Mouse (Mus musculus) embryonic facial prominence, embryonic 13.5 days (tissue): ENCODE results near the gene Trib2. TPM values are rescaled to one million over a fixed set of nuclear protein-coding genes. Genes with fewer than 3 reads are reported as not detected.

Source experiments
- ATAC-seq: fragments of 200-750 bp; cut with Nextera tagmentation; 2 replicates; pipeline ENCODE4 v1.8.0; 2017; ENCODE audit warnings: low read depth; ENCODE audit not compliant: insufficient number of reproducible peaks, insufficient read depth, low FRiP score, low TSS enrichment
- H3K27ac ChIP-seq: fragments of 300-500 bp; sonication (generic); 2 replicates; pipeline ENCODE4 v1.5.1; 2015; ENCODE audit warnings: moderate library complexity, mild to moderate bottlenecking, inconsistent platforms
- H3K27me3 ChIP-seq: fragments of 300-500 bp; sonication (generic); 2 replicates; pipeline ENCODE4 v1.6.1; 2015; ENCODE audit warnings: mild to moderate bottlenecking, inconsistent platforms
- H3K36me3 ChIP-seq: fragments of 300-500 bp; sonication (generic); 2 replicates; pipeline ENCODE4 v1.6.1; 2015; ENCODE audit warnings: mild to moderate bottlenecking, inconsistent platforms
- H3K4me1 ChIP-seq: fragments of 300-500 bp; sonication (generic); 2 replicates; pipeline ENCODE4 v1.6.1; 2015; ENCODE audit warnings: inconsistent platforms
- H3K4me2 ChIP-seq: fragments of 300-500 bp; sonication (generic); 2 replicates; pipeline ENCODE4 v1.6.1; 2015; ENCODE audit warnings: moderate library complexity, mild to moderate bottlenecking, inconsistent platforms
- H3K4me3 ChIP-seq: fragments of 300-500 bp; sonication (generic); 2 replicates; pipeline ENCODE4 v1.5.1; 2015; ENCODE audit warnings: mild to moderate bottlenecking, inconsistent platforms
- H3K9ac ChIP-seq: fragments of 300-500 bp; sonication (generic); 2 replicates; pipeline ENCODE4 v1.6.1; 2015; ENCODE audit warnings: mild to moderate bottlenecking, inconsistent platforms
- H3K9me3 ChIP-seq: fragments of 300-500 bp; sonication (generic); 2 replicates; pipeline ENCODE4 v1.6.1; 2016; ENCODE audit warnings: inconsistent platforms
- WGBS: fragments of 180-500 bp; shearing (Covaris S2); methylation state at CpG from one replicate; pipeline ENCODE4 v1.1.7; 2015; ENCODE audit warnings: mixed read lengths; 5-methylcytosine and 5-hydroxymethylcytosine counted together
- polyA plus RNA-seq: library from polyadenylated mRNA; unstranded; fragments of >200 nt; fragmentation: Nextera tagmentation; extraction: Ambion mirVana; gene quantifications from 2 replicates; pipeline ENCODE4 v1.2.1, GENCODE M21; 2015

Gene Trib2
- polyA plus RNA-seq, 1 experiment from 2014 or later: 48.2 TPM

DNA sequence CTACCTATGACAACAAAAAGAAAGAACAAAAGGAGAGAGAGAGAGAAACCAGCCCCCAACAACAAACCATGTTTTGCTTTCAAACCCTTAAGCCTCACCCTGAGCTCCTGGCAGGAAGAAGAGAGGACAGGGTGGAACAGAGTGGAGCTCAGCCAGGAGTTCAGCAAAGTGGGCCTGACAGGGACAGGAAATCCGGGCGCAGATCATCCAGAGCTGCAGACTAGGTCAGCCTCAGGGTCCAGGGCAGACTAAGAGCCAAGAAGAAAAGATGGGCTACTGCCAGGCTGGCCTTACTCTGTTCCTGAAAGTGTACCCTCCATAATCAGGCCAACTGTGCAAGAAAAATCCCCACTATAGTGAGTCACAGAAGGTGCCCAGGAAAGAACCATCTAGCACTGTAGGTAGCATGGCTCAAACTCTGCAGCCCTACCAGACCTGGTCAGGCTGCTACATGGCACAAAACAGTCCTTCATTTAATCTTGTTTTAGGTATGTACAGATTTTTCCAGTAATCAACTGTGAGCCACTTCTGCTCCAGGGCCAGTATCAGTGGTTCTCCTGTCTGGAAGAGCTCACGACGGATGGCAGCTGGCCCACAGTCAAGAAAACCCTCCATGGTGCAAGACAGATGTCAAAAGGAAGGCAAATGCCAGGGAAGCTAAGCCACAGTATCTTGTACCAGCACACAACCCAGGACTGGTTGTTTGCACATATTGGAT is 16.4 kb downstream of the Trib2 start:
- H3K27ac ChIP-seq: no peak overlapping the region
- WGBS: 71% methylated on average over 4 of the region's 4 CpGs
- peaks cover 69% of the 10 kb centered on the region for H3K36me3 ChIP-seq
- no peaks in the 10 kb centered on the region for H3K27me3 ChIP-seq
- no peak overlapping the region for H3K4me2 ChIP-seq
- H3K4me3 ChIP-seq: no peak overlapping the region
- no peak overlapping the region for H3K9ac ChIP-seq
- H3K4me1 ChIP-seq: peaks cover 50% of the 10 kb centered on the region
- no peak for ATAC-seq
- no peaks in the 10 kb centered on the region for H3K9me3 ChIP-seq

DNA sequence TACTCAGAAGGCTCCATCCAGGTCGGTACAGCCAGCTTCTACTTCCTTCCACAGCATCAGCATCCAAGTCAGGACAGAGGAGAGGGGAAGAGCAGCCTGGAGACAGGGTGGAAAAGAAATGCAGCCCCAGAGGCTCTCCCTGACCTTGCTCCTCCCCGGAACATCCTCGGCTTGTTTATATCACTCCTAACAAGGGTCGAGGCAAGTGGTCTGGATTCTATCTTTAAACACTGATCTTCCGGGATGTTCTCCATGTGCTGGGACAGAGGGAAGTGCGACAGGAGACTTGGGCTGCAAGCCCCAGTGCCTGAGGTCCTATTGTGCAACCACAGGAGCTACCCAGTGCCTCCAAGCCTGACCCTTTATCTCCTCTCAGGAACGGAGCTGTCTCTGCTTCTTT is 18.7 kb downstream of the Trib2 start:
- Histone ChIP-seq H3K27ac (no peak overlapping the region), H3K36me3 (peaks cover 70% of the 10 kb centered on the region), H3K9ac (no peak overlapping the region), H3K27me3 (no peaks in the 10 kb centered on the region), H3K4me3 (no peak overlapping the region), H3K4me2 (no peak overlapping the region), H3K4me1 (peaks cover 31% of the 10 kb centered on the region), H3K9me3 (no peaks in the 10 kb centered on the region)
- WGBS: 63% methylated on average over 7 of the region's 7 CpGs
- ATAC-seq: no peak

DNA sequence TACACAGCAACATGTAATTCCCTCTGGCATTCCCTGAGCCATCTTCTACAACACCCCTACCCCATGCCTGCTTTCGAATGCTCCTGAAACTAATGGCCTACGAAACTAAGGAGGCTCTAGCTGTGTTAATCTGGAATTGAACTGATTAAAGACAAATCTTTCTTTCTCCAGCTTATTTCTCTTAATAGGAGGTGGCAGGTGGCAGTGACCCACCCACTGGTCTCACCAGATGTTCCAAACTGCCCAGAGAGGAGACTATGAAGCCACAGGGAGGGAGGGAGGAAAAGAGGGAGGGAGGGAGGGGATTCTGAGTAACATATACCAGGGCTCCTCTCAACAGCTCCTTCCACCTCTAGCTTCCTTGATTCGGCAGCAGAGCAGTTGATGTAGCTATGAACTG is 20.8 kb downstream of the Trib2 start:
- no peak overlapping the region for H3K4me3 ChIP-seq
- ATAC-seq: no peak
- H3K9me3 ChIP-seq: no peaks in the 10 kb centered on the region
- H3K4me2 ChIP-seq: no peak overlapping the region
- 63% methylated on average over 3 of the region's 3 CpGs for WGBS
- no peak overlapping the region for H3K27ac ChIP-seq
- peaks cover 79% of the 10 kb centered on the region for H3K36me3 ChIP-seq
- peaks cover 15% of the 10 kb centered on the region for H3K4me1 ChIP-seq
- no peaks in the 10 kb centered on the region for H3K27me3 ChIP-seq
- no peak overlapping the region for H3K9ac ChIP-seq

DNA sequence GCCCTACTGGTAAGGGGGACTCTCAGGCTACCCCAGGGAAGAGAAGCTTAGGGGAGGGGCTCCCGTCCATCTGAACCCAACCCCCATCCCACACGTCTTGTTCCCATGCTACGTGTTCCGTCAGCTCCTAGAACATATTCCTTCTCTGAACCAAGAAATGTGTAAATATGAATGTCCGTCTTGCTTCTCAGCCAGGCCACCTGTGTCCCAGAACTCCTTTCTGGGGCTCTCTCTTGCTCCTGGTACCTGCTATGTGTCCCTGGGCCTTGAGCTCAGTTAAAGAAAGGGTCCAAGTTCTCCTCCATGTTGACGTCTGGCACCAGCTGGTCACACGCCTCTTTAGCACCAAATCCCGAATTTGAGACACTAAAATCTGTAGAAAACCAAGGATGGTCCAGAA is 23.4 kb downstream of the Trib2 start:
- Histone ChIP-seq H3K27me3 (no peaks in the 10 kb centered on the region), H3K27ac (no peak overlapping the region), H3K9ac (no peak overlapping the region), H3K4me3 (no peak overlapping the region), H3K4me2 (no peak overlapping the region), H3K9me3 (no peaks in the 10 kb centered on the region), H3K36me3 (peaks cover 73% of the 10 kb centered on the region), H3K4me1 (no peaks in the 10 kb centered on the region)
- WGBS: 90% methylated on average over 8 of the region's 8 CpGs
- no peak for ATAC-seq

DNA sequence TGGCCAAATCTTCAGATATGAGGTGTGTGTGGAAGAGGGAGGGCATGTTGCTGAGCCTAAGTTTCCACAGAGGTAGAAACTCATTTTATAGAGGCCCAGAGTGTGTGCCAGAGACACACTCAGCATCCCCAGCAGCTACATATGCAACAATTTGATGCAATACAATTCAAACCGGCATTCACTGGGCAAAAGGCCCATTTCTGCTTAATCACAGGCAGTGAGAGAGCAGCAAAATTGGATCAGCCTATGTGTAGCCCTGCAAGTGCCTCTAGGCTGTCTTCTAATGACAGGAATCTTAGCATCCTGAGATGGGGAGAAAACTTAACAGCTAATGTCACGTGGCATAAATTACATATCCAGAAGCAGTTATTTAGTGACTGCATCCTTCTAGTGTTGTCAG is 26.5 kb downstream of the Trib2 start:
- Histone ChIP-seq H3K36me3 (peaks cover 46% of the 10 kb centered on the region), H3K4me3 (no peak overlapping the region), H3K4me2 (no peak overlapping the region), H3K9ac (no peak overlapping the region), H3K9me3 (no peaks in the 10 kb centered on the region), H3K27ac (no peak overlapping the region), H3K27me3 (no peaks in the 10 kb centered on the region), H3K4me1 (no peaks in the 10 kb centered on the region)
- no peak for ATAC-seq
- WGBS: 73% methylated on average over 2 of the region's 2 CpGs

DNA sequence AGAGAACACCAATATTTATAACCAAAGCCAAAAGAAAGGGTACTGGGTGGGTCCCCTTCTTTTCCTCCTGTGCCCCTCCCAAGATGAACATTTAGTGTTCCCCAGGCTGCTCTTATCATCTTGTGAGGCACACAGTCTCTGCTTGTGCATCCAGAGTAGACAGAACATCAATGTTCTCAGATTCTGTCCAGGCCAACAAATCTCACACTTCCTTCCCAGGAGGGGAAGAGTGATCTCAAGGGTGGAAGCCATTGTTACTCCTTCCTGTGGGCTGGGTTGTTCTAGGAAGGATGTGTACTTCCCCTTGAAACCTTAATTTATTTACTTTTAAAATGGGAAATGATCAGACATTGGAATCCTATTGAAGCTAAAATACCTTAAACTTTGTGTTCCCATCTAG is 39.7 kb downstream of the Trib2 start:
- no peaks in the 10 kb centered on the region for H3K27me3 ChIP-seq
- H3K27ac ChIP-seq: no peak overlapping the region
- ATAC-seq: no peak
- no peak overlapping the region for H3K4me2 ChIP-seq
- H3K4me3 ChIP-seq: no peak overlapping the region
- H3K9me3 ChIP-seq: 0 out of 2 replicates have a peak, but pooled peaks cover 3% of the 10 kb centered on the region
- no peaks in the 10 kb centered on the region for H3K4me1 ChIP-seq
- H3K9ac ChIP-seq: no peak overlapping the region
- H3K36me3 ChIP-seq: no peaks in the 10 kb centered on the region

DNA sequence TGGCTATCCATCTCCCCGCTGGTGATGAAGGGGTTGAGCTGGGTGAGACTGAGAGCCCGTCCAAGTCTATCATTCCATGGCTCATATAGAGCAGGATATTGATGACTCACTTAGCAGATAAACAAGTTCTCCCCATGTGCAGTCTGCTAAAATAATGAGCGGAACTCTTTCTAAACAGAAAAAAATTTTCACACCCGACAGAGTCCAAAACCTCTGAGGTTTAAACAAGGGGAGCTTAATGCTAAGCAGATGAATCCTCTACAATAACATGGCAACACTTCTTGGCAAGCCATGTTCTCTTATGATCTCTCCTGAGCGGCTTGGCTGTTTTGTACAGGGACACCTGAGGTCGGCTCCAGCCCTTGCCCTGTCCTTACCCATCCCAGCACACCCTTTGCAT is 45.0 kb downstream of the Trib2 start:
- H3K4me2 ChIP-seq: no peak overlapping the region
- no peak overlapping the region for H3K4me3 ChIP-seq
- 69% methylated on average over 6 of the region's 6 CpGs for WGBS
- ATAC-seq: no peak
- H3K4me1 ChIP-seq: no peaks in the 10 kb centered on the region
- no peaks in the 10 kb centered on the region for H3K27me3 ChIP-seq
- H3K9ac ChIP-seq: no peak overlapping the region
- no peaks in the 10 kb centered on the region for H3K36me3 ChIP-seq
- H3K9me3 ChIP-seq: no peaks in the 10 kb centered on the region
- no peak overlapping the region for H3K27ac ChIP-seq

DNA sequence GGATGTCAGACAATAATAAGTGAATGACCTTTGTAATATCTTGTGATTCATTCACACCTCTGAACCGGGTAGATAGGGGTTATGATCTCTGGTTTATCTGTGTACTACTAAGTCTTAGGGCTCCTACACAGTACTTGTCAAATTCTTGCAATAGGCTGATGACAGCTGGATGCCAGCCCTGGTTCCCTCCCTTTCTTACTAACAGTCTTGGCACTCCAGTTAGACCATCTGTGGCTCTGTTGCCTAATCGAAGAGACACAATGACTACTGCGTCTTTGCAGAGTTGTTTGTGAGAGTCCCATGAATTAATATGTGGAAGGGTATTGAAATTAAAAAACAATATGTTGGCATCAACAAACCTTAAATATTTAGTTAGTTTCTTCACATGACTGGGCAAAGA is 48.2 kb downstream of the Trib2 start:
- Histone ChIP-seq H3K27ac (no peak overlapping the region), H3K9me3 (no peaks in the 10 kb centered on the region), H3K4me1 (no peaks in the 10 kb centered on the region), H3K4me2 (no peak overlapping the region), H3K4me3 (no peak overlapping the region), H3K9ac (no peak overlapping the region), H3K36me3 (no peaks in the 10 kb centered on the region), H3K27me3 (no peaks in the 10 kb centered on the region)
- no peak for ATAC-seq
- WGBS: 88% methylated on average over 3 of the region's 3 CpGs

DNA sequence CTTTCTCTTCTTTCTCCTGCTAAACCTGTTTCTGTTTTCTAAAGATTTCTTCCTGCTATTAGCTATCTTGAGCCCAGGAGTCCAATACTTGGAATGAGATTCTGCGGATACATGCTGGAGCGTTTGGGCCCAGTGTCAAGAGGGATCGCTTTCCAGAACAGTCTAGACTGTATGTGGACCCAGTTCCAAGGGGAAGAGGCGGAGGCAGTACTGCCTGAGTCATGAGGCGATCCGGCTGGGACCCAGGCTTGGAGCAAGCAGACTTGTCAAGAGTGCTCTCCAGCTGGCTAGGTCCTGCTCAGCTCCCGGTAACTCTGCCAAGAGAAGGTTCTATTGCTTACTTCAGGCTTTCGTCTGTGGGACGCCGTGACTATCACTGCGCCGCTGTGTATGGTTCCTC is 50.7 kb downstream of the Trib2 start:
- H3K36me3 ChIP-seq: no peaks in the 10 kb centered on the region
- ATAC-seq: no peak
- H3K4me1 ChIP-seq: no peaks in the 10 kb centered on the region
- no peak overlapping the region for H3K27ac ChIP-seq
- H3K27me3 ChIP-seq: no peaks in the 10 kb centered on the region
- no peak overlapping the region for H3K4me3 ChIP-seq
- no peaks in the 10 kb centered on the region for H3K9me3 ChIP-seq
- 84% methylated on average over 12 of the region's 12 CpGs for WGBS
- H3K4me2 ChIP-seq: no peak overlapping the region
- H3K9ac ChIP-seq: no peak overlapping the region

DNA sequence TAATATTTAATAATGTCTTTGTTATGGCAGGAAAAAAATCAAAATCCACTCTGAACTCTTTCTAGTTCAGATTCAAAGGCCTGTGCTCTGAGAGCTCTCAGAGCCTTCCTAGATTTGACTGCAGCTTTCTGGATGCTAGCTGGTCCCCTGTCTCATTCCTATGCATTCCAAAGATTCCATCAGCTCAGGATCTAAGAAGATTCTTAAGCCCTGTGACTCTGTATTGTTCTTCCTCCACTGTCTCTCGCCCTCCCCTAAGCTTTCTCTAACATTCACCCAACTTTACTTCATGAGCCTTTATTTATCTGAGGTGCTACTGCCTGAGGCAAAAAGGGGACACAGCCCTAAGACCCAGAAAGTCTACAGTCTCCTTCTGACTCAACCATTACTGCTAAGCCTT is 51.5 kb downstream of the Trib2 start:
- Histone ChIP-seq H3K4me3 (no peak overlapping the region), H3K4me1 (no peaks in the 10 kb centered on the region), H3K4me2 (no peak overlapping the region), H3K27me3 (no peaks in the 10 kb centered on the region), H3K36me3 (no peaks in the 10 kb centered on the region), H3K9ac (no peak overlapping the region), H3K9me3 (no peaks in the 10 kb centered on the region), H3K27ac (no peak overlapping the region)
- WGBS: 19% methylated on average over 1 of the region's 1 CpGs
- no peak for ATAC-seq

DNA sequence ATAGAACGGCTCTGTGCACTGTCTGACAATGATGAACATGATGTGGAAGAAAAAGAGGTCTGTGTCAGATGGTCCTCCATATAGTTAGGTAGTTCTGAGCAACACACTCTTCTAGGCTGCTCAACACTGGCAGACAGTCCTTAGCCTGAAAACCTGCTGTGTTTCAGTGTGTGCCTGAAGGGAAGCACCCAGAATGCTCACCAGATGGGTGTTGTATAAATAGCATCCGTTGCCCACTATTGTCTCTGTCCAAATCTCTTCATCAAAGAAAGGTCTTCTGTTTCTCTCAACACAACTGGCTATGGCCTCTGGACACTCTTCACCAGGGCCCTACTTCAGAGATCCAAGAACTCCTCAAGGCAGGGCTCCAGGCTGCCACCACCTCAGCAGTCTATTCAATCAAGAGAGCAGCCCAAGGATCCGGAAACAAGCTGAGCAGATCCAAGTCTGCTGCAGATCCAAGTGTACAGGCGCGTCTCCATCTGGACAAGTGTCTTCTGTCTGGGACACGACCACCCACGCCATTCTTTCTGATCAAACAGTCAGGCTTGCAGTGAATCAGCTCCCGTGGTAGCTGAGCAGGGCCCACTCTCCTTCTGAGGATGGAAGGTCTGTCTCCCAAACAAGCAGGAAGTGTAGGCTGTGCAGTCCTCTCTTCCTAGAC is 55.1 kb downstream of the Trib2 start:
- WGBS: 86% methylated on average over 8 of the region's 8 CpGs
- Histone ChIP-seq H3K4me1 (no peaks in the 10 kb centered on the region), H3K27ac (no peak overlapping the region), H3K9me3 (no peaks in the 10 kb centered on the region), H3K4me3 (no peak overlapping the region), H3K36me3 (no peaks in the 10 kb centered on the region), H3K9ac (no peak overlapping the region), H3K4me2 (no peak overlapping the region), H3K27me3 (no peaks in the 10 kb centered on the region)
- no peak for ATAC-seq

DNA sequence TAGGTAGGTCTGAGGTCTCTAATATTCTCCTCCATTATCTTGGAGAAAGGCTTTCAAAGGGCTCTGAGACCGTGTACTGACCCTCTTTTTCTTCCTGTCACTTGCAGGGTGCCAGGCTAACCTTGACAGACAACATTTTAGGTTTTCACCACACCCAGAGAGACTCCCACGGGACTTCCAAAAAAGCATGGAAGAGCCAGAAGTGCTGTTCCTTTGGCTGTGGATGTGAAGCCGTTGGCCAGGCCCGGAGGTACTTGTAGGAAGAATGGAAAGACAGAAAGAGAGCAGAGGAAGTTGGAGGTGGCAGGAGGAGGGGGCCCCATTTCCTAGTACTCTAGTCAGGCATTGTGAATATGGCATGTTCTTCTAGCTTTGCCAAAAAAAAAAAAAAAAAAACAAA is 56.0 kb downstream of the Trib2 start:
- no peaks in the 10 kb centered on the region for H3K36me3 ChIP-seq
- ATAC-seq: no peak
- H3K4me1 ChIP-seq: no peaks in the 10 kb centered on the region
- no peak overlapping the region for H3K4me2 ChIP-seq
- H3K27me3 ChIP-seq: no peaks in the 10 kb centered on the region
- no peak overlapping the region for H3K27ac ChIP-seq
- no peaks in the 10 kb centered on the region for H3K9me3 ChIP-seq
- H3K4me3 ChIP-seq: no peak overlapping the region
- WGBS: 75% methylated on average over 4 of the region's 4 CpGs
- no peak overlapping the region for H3K9ac ChIP-seq
